Mouse (Mus musculus) MEL (cell line): ENCODE results near the gene Nfix. TPM values are rescaled to one million over a fixed set of nuclear protein-coding genes. Genes with fewer than 3 reads are reported as not detected.

Source experiments
- DNase-seq: peaks from one replicate; pipeline ENCODE4 v3.0.0; 2011; ENCODE audit warnings: low read depth, low spot score
- H3K27ac ChIP-seq: 2 replicates; pipeline ENCODE4 v1.5.1; 2012; ENCODE audit warnings: low read depth, mild to moderate bottlenecking, control low read depth, low read length, moderate library complexity; ENCODE audit not compliant: control insufficient read depth
- H3K27me3 ChIP-seq, 2 experiments: fragments of 150-350 bp in 1 of 2; sonication (generic) in 1 of 2; 2 replicates each; pipeline ENCODE4 v1.6.1; 2012; ENCODE audit warnings: low read length in 2 of 2, mild to moderate bottlenecking in 2 of 2, improper control_type of control experiment in 1 of 2, moderate library complexity in 1 of 2; ENCODE audit not compliant: insufficient read depth in 2 of 2, control insufficient read depth in 1 of 2
- H3K36me3 ChIP-seq, 2 experiments: 2 replicates each; pipeline ENCODE4 v1.6.1; 2012 to 2014; ENCODE audit warnings: low read length in 2 of 2, improper control_type of control experiment in 1 of 2, inconsistent platforms in 1 of 2, mild to moderate bottlenecking in 1 of 2; ENCODE audit not compliant: insufficient read depth in 2 of 2, control insufficient read depth in 1 of 2
- H3K4me1 ChIP-seq, 2 experiments: fragments of 150-350 bp in 1 of 2; sonication (generic) in 1 of 2; 2 replicates each; pipeline ENCODE4 v1.6.1; 2012; ENCODE audit warnings: low read length in 2 of 2, improper control_type of control experiment in 1 of 2, mild to moderate bottlenecking in 1 of 2; ENCODE audit not compliant: insufficient read depth in 2 of 2, control insufficient read depth in 1 of 2
- H3K4me3 ChIP-seq, 2 experiments: fragments of 150-350 bp in 1 of 2; sonication (generic) in 1 of 2; 2 replicates each; pipeline ENCODE4 v1.5.1; 2012; ENCODE audit warnings: low read depth in 2 of 2, low read length in 2 of 2, mild to moderate bottlenecking in 2 of 2, moderate library complexity in 2 of 2, control low read depth in 1 of 2, improper control_type of control experiment in 1 of 2; ENCODE audit not compliant: control insufficient read depth in 1 of 2, insufficient read depth in 1 of 2
- H3K79me2 ChIP-seq: 2 replicates; pipeline ENCODE4 v1.6.1; 2012; ENCODE audit warnings: mild to moderate bottlenecking, low read length, moderate library complexity; ENCODE audit not compliant: control insufficient read depth, poor library complexity, insufficient read depth
- H3K9ac ChIP-seq: 2 replicates; pipeline ENCODE4 v1.6.1; 2012; ENCODE audit warnings: low read depth, mild to moderate bottlenecking, control low read depth, low read length, moderate library complexity; ENCODE audit not compliant: control insufficient read depth, poor library complexity, severe bottlenecking
- H3K9me3 ChIP-seq: fragments of 150-350 bp; sonication (generic); replicated peaks from 2 replicates; pipeline ENCODE4 v1.6.1; 2012; ENCODE audit warnings: mild to moderate bottlenecking, low read length, improper control_type of control experiment, moderate library complexity; ENCODE audit not compliant: insufficient read depth
- CHD1 ChIP-seq: IDR thresholded peaks from 2 replicates; pipeline ENCODE4 v1.6.1; 2012; ENCODE audit warnings: low read depth, mild to moderate bottlenecking, inconsistent platforms, low read length, improper control_type of control experiment
- CHD2 ChIP-seq: IDR thresholded peaks from 2 replicates; pipeline ENCODE4 v1.6.1; 2011; ENCODE audit warnings: low read length, improper control_type of control experiment
- CTCF ChIP-seq, 3 experiments: IDR thresholded peaks in 2 of 3; conservative IDR thresholded peaks in 1 of 3; 2 replicates each; pipeline ENCODE4 v1.5.1; 2011 to 2012; ENCODE audit warnings: low read length in 3 of 3, low read depth in 2 of 3, mild to moderate bottlenecking in 2 of 3, improper control_type of control experiment in 1 of 3, inconsistent platforms in 1 of 3, mixed read lengths in 1 of 3, moderate library complexity in 1 of 3; ENCODE audit not compliant: control insufficient read depth in 1 of 3, insufficient read depth in 1 of 3, poor library complexity in 1 of 3, severe bottlenecking in 1 of 3
- ELF1 ChIP-seq: IDR thresholded peaks from 2 replicates; pipeline ENCODE4 v1.6.1; 2014; ENCODE audit warnings: low read depth, mild to moderate bottlenecking, inconsistent platforms, low read length, improper control_type of control experiment, moderate library complexity
- GABPA ChIP-seq: IDR thresholded peaks from 2 replicates; pipeline ENCODE4 v1.6.1; 2012; ENCODE audit warnings: low read depth, mild to moderate bottlenecking, inconsistent platforms, low read length, improper control_type of control experiment, moderate library complexity
- HCFC1 ChIP-seq: IDR thresholded peaks from 2 replicates; pipeline ENCODE4 v1.6.1; 2012; ENCODE audit warnings: low read depth, mild to moderate bottlenecking, inconsistent platforms, low read length, improper control_type of control experiment, moderate library complexity
- KAT2A ChIP-seq: conservative IDR thresholded peaks from 2 replicates; pipeline ENCODE4 v1.6.1; 2012; ENCODE audit warnings: low read depth, low read length, improper control_type of control experiment, inconsistent platforms
- MAFK ChIP-seq: IDR thresholded peaks from 2 replicates; pipeline ENCODE4 v1.6.1; 2011; ENCODE audit warnings: low read depth, mild to moderate bottlenecking, low read length, improper control_type of control experiment, borderline replicate concordance
- MAZ ChIP-seq: IDR thresholded peaks from 2 replicates; pipeline ENCODE4 v1.6.1; 2012; ENCODE audit warnings: low read depth, mild to moderate bottlenecking, inconsistent platforms, low read length, improper control_type of control experiment
- MEF2A ChIP-seq: IDR thresholded peaks from 2 replicates; pipeline ENCODE4 v1.6.1; 2014; ENCODE audit warnings: low read depth, mild to moderate bottlenecking, inconsistent platforms, low read length, improper control_type of control experiment; ENCODE audit not compliant: poor library complexity, insufficient replicate concordance, severe bottlenecking; ENCODE audit errors: extremely low read depth
- MXI1 ChIP-seq: IDR thresholded peaks from 2 replicates; pipeline ENCODE4 v1.6.1; 2011; ENCODE audit warnings: mild to moderate bottlenecking, low read depth, low read length, improper control_type of control experiment
- MYC ChIP-seq: IDR thresholded peaks from 2 replicates; pipeline ENCODE4 v1.6.1; 2011; ENCODE audit warnings: low read depth, mild to moderate bottlenecking, low read length, improper control_type of control experiment, moderate library complexity
- POLR2AphosphoS5 ChIP-seq: IDR thresholded peaks from 2 replicates; pipeline ENCODE4 v1.6.1; 2012; ENCODE audit warnings: low read depth, borderline replicate concordance, mild to moderate bottlenecking, inconsistent platforms, low read length, moderate library complexity, mixed read lengths
- SMC3 ChIP-seq: IDR thresholded peaks from 2 replicates; pipeline ENCODE4 v1.6.1; 2011; ENCODE audit warnings: low read depth, low read length, improper control_type of control experiment
- TCF12 ChIP-seq: IDR thresholded peaks from 2 replicates; pipeline ENCODE4 v1.6.1; 2014; ENCODE audit warnings: low read depth, mild to moderate bottlenecking, inconsistent platforms, low read length, improper control_type of control experiment, moderate library complexity
- UBTF ChIP-seq: IDR thresholded peaks from 2 replicates; pipeline ENCODE4 v1.6.1; 2012; ENCODE audit warnings: low read depth, mild to moderate bottlenecking, inconsistent platforms, low read length, improper control_type of control experiment, moderate library complexity, borderline replicate concordance; ENCODE audit not compliant: insufficient read depth
- USF1 ChIP-seq: IDR thresholded peaks from 2 replicates; pipeline ENCODE4 v1.6.1; 2014; ENCODE audit warnings: low read depth, mild to moderate bottlenecking, inconsistent platforms, low read length, improper control_type of control experiment, moderate library complexity
- USF2 ChIP-seq, 2 experiments: IDR thresholded peaks; 2 replicates each; pipeline ENCODE4 v1.6.1; 2011 to 2012; ENCODE audit warnings: improper control_type of control experiment in 2 of 2, low read length in 2 of 2, borderline replicate concordance in 1 of 2, inconsistent platforms in 1 of 2, low read depth in 1 of 2, mild to moderate bottlenecking in 1 of 2; ENCODE audit not compliant: insufficient read depth in 1 of 2
- ZC3H11A ChIP-seq: IDR thresholded peaks from 2 replicates; pipeline ENCODE4 v1.6.1; 2012; ENCODE audit warnings: low read depth, mild to moderate bottlenecking, inconsistent platforms, low read length, improper control_type of control experiment
- ZMIZ1 ChIP-seq: IDR thresholded peaks from 2 replicates; pipeline ENCODE4 v1.6.1; 2012; ENCODE audit warnings: low read depth, mild to moderate bottlenecking, inconsistent platforms, low read length, improper control_type of control experiment, moderate library complexity
- ZNF384 ChIP-seq: IDR thresholded peaks from 2 replicates; pipeline ENCODE4 v1.6.1; 2012; ENCODE audit warnings: low read depth, mild to moderate bottlenecking, inconsistent platforms, low read length, improper control_type of control experiment
- polyA plus RNA-seq, 2 experiments: library from polyadenylated mRNA; stranded (reverse) in 1 of 2; unstranded in 1 of 2; fragments of >175 nt in 1 of 2; fragments of >200 nt in 1 of 2; gene quantifications; 2 replicates each; pipeline versions ENCODE4 v1.2.1 to v1.2.4; 2012; ENCODE audit warnings: low replicate concordance in 2 of 2, low read depth in 1 of 2; ENCODE audit not compliant: insufficient read length in 2 of 2, insufficient read depth in 1 of 2, missing spikeins in 1 of 2
- total RNA-seq: library from RNA; depleted of rRNA; stranded (reverse); fragments of 300-350 nt; gene quantifications from 2 replicates; pipeline ENCODE4 v1.2.3, GENCODE M21; 2012

The Nfix gene
- total and polyA plus RNA-seq, 3 experiments, result 14.4 to 29.1 TPM; not detected in 1

DNA sequence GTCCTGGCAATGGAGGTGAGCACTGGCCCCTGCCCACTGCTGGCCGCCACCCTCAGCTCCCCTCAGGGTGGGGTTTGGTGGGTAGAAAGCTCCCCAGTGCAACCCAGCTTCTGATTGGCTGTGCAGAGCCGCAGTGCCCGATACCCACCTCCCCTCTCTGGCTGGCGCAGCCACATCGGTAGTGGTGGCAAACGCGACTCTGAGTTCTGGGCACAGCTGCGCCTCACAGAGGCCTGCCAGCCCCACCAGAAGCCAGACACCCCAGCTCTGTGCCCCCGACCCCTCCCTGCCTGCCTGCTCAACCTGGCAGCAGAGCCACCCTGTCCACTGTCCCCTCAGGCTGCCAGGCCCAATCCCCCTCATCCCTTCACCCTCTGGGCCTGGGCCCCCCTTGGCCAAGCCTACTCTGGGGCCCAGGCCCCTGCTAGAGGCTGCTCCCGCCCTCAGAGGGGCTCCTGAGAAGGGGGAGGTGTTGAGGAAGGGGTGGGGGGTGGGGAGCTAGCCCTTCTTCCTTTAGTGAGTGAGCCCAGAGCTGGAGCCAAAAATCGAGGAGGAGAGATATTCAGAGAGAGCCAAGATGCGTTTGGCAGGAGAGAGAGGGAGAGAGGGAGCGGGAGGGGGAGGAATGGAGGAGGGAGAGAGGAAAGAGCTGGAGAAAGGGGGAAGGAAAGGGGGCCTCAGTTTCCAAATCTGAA is 6.2 kb downstream of the Nfix start:
- no peak overlapping the region for H3K9ac ChIP-seq
- H3K4me3 ChIP-seq, result no peak overlapping the region
- TF ChIP-seq MEF2A (no peak), UBTF (no peak)
- TF ChIP-seq, all 39 proteins: peak for 0
- H3K4me1 ChIP-seq, result peaks cover 0 to 7% of the 10 kb centered on the region in 2 experiments; a peak in 2 of 4 replicates
- no peaks in the 10 kb centered on the region for H3K27me3 ChIP-seq
- no peak for DNase-seq
- no peaks in the 10 kb centered on the region; a peak in 1 of 4 replicates for H3K36me3 ChIP-seq
- peaks cover 52% of the 10 kb centered on the region for H3K79me2 ChIP-seq
- H3K27ac ChIP-seq, result no peak overlapping the region
- no peaks in the 10 kb centered on the region for H3K9me3 ChIP-seq

DNA sequence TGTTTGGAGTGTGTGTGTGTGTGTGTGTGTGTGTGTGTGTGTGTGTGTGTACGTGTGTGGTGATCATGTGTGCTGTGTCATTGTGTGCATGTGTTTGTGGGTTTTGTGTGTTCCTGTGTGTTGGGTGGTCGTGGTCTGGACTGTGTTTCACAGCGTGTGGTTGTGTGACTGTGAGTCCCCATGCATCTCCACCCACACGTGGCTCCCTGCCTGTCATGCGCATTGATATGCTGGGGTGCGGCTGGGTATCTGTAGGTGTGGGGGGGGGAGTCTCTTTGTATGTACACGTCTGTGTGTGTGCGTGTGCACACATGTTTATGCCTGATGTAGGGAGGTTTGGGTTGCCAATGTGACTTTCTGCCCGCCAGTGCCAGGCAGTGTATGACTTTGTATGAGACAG is 7.0 kb downstream of the Nfix start:
- Histone ChIP-seq H3K27me3 (no peaks in the 10 kb centered on the region), H3K79me2 (peaks cover 45% of the 10 kb centered on the region), H3K36me3 (no peaks in the 10 kb centered on the region; a peak in 1 of 4 replicates), H3K27ac (no peak overlapping the region), H3K9ac (no peak overlapping the region), H3K9me3 (no peaks in the 10 kb centered on the region), H3K4me1 (no peaks in the 10 kb centered on the region; a peak in 1 of 4 replicates), H3K4me3 (no peak overlapping the region)
- TF ChIP-seq KAT2A, result no peak
- peak; percentile 64; the same call in 1 of the 2 replicates for TF ChIP-seq POLR2AphosphoS5
- TF ChIP-seq CTCF (IDR thresholded peaks at IDR 0.05 in 2 of 3, conservative IDR thresholded peaks at IDR 0.05 in 1 of 3; ENCODE audit: control insufficient read depth in 1 of 3, insufficient read depth in 1 of 3, low read depth in 2 of 3, low read length in 3 of 3, poor library complexity in 1 of 3, severe bottlenecking in 1 of 3), result no peak
- no peak for DNase-seq

DNA sequence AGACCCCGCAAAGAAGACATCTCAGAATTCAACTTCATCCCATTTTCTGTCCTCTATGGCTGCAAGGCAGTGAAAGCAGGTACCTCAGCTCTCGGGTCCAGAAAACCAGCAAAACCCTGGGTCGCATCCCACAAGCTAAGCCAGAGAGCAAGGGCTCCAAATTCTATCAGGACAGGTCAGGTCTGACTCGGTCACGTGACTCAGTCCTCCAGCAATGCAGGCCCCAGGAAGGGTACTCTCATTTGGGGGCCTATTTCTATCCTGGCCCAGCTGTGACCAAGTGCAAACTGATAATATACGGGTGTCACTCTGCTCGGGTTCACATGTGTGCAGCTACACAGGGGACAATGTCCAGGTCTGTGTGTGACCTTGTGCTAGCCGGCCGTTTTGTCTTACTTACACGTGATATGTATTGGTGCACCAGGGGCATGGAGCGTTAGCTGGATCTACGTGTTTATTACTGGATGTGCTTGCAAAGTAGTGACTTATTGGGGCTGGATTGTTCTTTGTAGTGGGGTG is 7.7 kb downstream of the Nfix start:
- Histone ChIP-seq H3K4me3 (no peak overlapping the region), H3K27ac (no peak overlapping the region), H3K9me3 (no peaks in the 10 kb centered on the region), H3K27me3 (no peaks in the 10 kb centered on the region)
- no peak for TF ChIP-seq SMC3
- no peak for TF ChIP-seq USF1
- no peak for TF ChIP-seq ELF1
- TF ChIP-seq ZC3H11A, result no peak
- TF ChIP-seq ZNF384, result no peak
- no peak for TF ChIP-seq TCF12
- no peak for TF ChIP-seq MAFK
- no peak for TF ChIP-seq GABPA
- no peak for TF ChIP-seq CHD1
- TF ChIP-seq MAZ, result no peak
- TF ChIP-seq CHD2, result no peak
- no peak for TF ChIP-seq HCFC1
- TF ChIP-seq ZMIZ1, result no peak
- TF ChIP-seq MYC, result no peak
- no peak for TF ChIP-seq USF2 (IDR thresholded peaks at IDR 0.05; ENCODE audit: borderline replicate concordance in 1 of 2, insufficient read depth in 1 of 2, low read depth in 1 of 2, low read length in 2 of 2)
- TF ChIP-seq MXI1, result no peak
- TF ChIP-seq, all 39 proteins: peak for 0
- no peak overlapping the region for H3K9ac ChIP-seq
- DNase-seq, result no peak
- H3K36me3 ChIP-seq, result no peaks in the 10 kb centered on the region; a peak in 1 of 4 replicates
- H3K79me2 ChIP-seq, result peaks cover 42% of the 10 kb centered on the region
- H3K4me1 ChIP-seq, result no peaks in the 10 kb centered on the region
